Mouse (Mus musculus): Measurements from ENCODE around the gene Syne2. TPM values are rescaled to one million over a fixed set of nuclear protein-coding genes. Genes with fewer than 3 reads are reported as not detected.

Syne2 gene
- total RNA-seq, 2 experiments from 2014 or later: 20.5 to 22.5 TPM

- DNase-seq (ENCODE audit: extremely low spot score in 1 of 2, low spot score in 2 of 2): no peak
- intact Hi-C loops (cut with DNase I): no loop called here
- no peak for TF ChIP-seq CTCF (IDR thresholded peaks at IDR 0.05)
- no peak overlapping the region for H3K4me3 ChIP-seq
- H3K27ac ChIP-seq: no peak overlapping the region
Observed at GRCm38 (mm10) chr12:75881554-75881953, 63.6 kb downstream of the Syne2 start.

- H3K4me3 ChIP-seq: no peak overlapping the region
- intact Hi-C loops (cut with DNase I): no loop called here
- TF ChIP-seq CTCF (IDR thresholded peaks at IDR 0.05): no peak
- DNase-seq (ENCODE audit: extremely low spot score in 1 of 2, low spot score in 2 of 2): no peak
- H3K27ac ChIP-seq: no peak overlapping the region
Observed at GRCm38 (mm10) chr12:75886161-75886560, 68.2 kb downstream of the Syne2 start.

GRCm38 (mm10) chr12:75886946-75887345 is 69.0 kb downstream of the Syne2 start:
- TF ChIP-seq CTCF (IDR thresholded peaks at IDR 0.05): no peak
- intact Hi-C loops (cut with DNase I): no loop called here

GRCm38 (mm10) chr12:75888721-75889120 is 70.8 kb downstream of the Syne2 start:
- no peak for TF ChIP-seq CTCF (IDR thresholded peaks at IDR 0.05)
- intact Hi-C loops (cut with DNase I): no loop called here
- no peak overlapping the region for H3K27ac ChIP-seq

More at GRCm38 (mm10) chr12:75886946-75887345, 69.0 kb downstream of the Syne2 start:
- DNase-seq (ENCODE audit: extremely low spot score in 1 of 2, low spot score in 2 of 2): no peak
- Histone ChIP-seq H3K27ac (no peak overlapping the region), H3K4me3 (no peak overlapping the region)

GRCm38 (mm10) chr12:75891206-75891605 is 73.3 kb downstream of the Syne2 start:
- intact Hi-C loops (cut with DNase I): no loop called here
- no peak overlapping the region for H3K27ac ChIP-seq
- DNase-seq (ENCODE audit: extremely low spot score in 1 of 2, low spot score in 2 of 2): no peak

More at GRCm38 (mm10) chr12:75888721-75889120, 70.8 kb downstream of the Syne2 start:
- no peak overlapping the region for H3K4me3 ChIP-seq
- DNase-seq (ENCODE audit: extremely low spot score in 1 of 2, low spot score in 2 of 2): no peak

GRCm38 (mm10) chr12:75893392-75893791 is 75.5 kb downstream of the Syne2 start:
- Histone ChIP-seq H3K27ac (no peak overlapping the region), H3K4me3 (no peak overlapping the region)
- TF ChIP-seq CTCF (IDR thresholded peaks at IDR 0.05): peak; percentile 53
- intact Hi-C loops (cut with DNase I): loop anchor here (2.0 kb wide), 1 partner anchor 105 kb away; no protein-coding TSS in a partner anchor
- DNase-seq (ENCODE audit: extremely low spot score in 1 of 2, low spot score in 2 of 2): no peak

More at GRCm38 (mm10) chr12:75891206-75891605, 73.3 kb downstream of the Syne2 start:
- H3K4me3 ChIP-seq: no peak overlapping the region
- no peak for TF ChIP-seq CTCF (IDR thresholded peaks at IDR 0.05)

- TF ChIP-seq CTCF (IDR thresholded peaks at IDR 0.05): peak; percentile 38
- intact Hi-C loops (cut with DNase I): no loop called here
- Histone ChIP-seq H3K4me3 (no peak overlapping the region), H3K27ac (no peak overlapping the region)
- DNase-seq (ENCODE audit: extremely low spot score in 1 of 2, low spot score in 2 of 2): no peak
Observed at GRCm38 (mm10) chr12:75894316-75894997, 76.5 kb downstream of the Syne2 start.

- intact Hi-C loops (cut with DNase I): no loop called here
Observed at GRCm38 (mm10) chr12:75894998-75895331, 77.0 kb downstream of the Syne2 start.

GRCm38 (mm10) chr12:75897793-75898192 is 79.9 kb downstream of the Syne2 start:
- DNase-seq (ENCODE audit: extremely low spot score in 1 of 2, low spot score in 2 of 2): no peak
- no peak for TF ChIP-seq CTCF (IDR thresholded peaks at IDR 0.05)
- H3K27ac ChIP-seq: no peak overlapping the region
- no peak overlapping the region for H3K4me3 ChIP-seq
- intact Hi-C loops (cut with DNase I): no loop called here

More at GRCm38 (mm10) chr12:75894998-75895331, 77.0 kb downstream of the Syne2 start:
- DNase-seq (ENCODE audit: extremely low spot score in 1 of 2, low spot score in 2 of 2): no peak
- Histone ChIP-seq H3K4me3 (no peak overlapping the region), H3K27ac (no peak overlapping the region)
- TF ChIP-seq CTCF (IDR thresholded peaks at IDR 0.05): no peak

GRCm38 (mm10) chr12:75901721-75902120 is 83.8 kb downstream of the Syne2 start:
- no peak overlapping the region for H3K27ac ChIP-seq
- DNase-seq (ENCODE audit: extremely low spot score in 1 of 2, low spot score in 2 of 2): no peak
- peak; percentile 18 for TF ChIP-seq CTCF (IDR thresholded peaks at IDR 0.05)
- H3K4me3 ChIP-seq: no peak overlapping the region
- intact Hi-C loops (cut with DNase I): no loop called here

- Histone ChIP-seq H3K27ac (no peak overlapping the region), H3K4me3 (no peak overlapping the region)
- no peak for TF ChIP-seq CTCF (IDR thresholded peaks at IDR 0.05)
- DNase-seq (ENCODE audit: extremely low spot score in 1 of 2, low spot score in 2 of 2): no peak
- intact Hi-C loops (cut with DNase I): no loop called here
Observed at GRCm38 (mm10) chr12:75904068-75904467, 86.1 kb downstream of the Syne2 start.

- no peak for TF ChIP-seq CTCF (IDR thresholded peaks at IDR 0.05)
- intact Hi-C loops (cut with DNase I): no loop called here
- Histone ChIP-seq H3K4me3 (no peak overlapping the region), H3K27ac (no peak overlapping the region)
- no peak for DNase-seq (ENCODE audit: extremely low spot score in 1 of 2, low spot score in 2 of 2)
Observed at GRCm38 (mm10) chr12:75905304-75905703, 87.4 kb downstream of the Syne2 start.

GRCm38 (mm10) chr12:75908466-75908865 is 90.5 kb downstream of the Syne2 start:
- intact Hi-C loops (cut with DNase I): no loop called here
- Histone ChIP-seq H3K4me3 (no peak overlapping the region), H3K27ac (no peak overlapping the region)
- no peak for TF ChIP-seq CTCF (IDR thresholded peaks at IDR 0.05)
- DNase-seq (ENCODE audit: extremely low spot score in 1 of 2, low spot score in 2 of 2): no peak

Data from left cerebral cortex, adult 2 months (tissue).